Comparison of ENCODE assay signal across 7 mouse cellular contexts in the genomic region with DNA sequence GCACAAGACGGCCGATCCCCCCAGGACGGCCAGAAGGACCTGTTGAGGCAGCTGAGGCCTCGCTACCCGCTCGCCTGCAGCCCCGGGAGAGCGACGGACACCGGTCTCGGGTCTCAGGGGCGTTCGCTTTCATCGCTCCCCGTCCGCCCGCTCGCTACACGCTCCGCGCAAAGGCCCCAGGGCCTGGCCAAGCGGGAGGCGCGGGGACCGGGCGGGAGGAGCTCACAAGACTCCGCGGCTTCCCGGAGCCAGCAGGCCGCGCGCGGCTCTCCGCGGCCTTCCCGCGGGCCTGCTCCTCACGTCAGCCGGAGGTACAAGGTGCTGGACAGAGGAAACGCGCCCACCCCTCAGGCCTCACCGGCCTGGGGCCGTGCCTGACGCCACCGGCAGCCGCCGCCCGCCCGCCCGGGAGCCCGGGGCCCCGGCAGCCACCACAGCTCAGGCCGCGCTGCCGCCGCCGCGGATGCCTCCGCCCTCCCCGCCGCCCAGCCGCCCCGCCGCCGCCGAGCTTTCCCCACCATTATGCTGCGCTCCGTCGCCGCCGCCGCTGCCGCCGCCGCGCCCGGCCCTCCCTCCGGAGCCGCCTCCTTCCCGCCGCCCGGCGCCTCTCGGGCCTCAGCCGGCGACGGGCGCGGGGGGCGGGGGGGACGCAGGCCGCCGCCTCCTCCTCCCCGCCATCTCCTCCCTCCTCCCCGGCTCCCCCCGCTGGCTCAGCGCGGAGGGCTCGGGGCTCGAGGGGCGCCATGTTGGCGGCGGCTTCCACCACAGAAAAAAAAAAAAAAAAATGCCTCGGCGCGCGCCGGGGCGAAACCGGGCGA. TPM values are rescaled to one million over a fixed set of nuclear protein-coding genes. Genes with fewer than 3 reads are reported as not detected.
DNase-seq lines count a peak whose midpoint lies in the region; ATAC-seq and TF ChIP-seq lines count a peak whose summit lies in the region.

No protein-coding gene starts in this region.

- H3K27ac ChIP-seq in intestine, postnatal 0 days (ENCODE audit: low read depth, low read length): peak overlapping the region; percentile 98
- peak overlapping the region; percentile 100 for H3K27ac ChIP-seq in limb, embryonic 13.5 days
- H3K27ac ChIP-seq in midbrain, embryonic 14.5 days (replicated peaks; ENCODE audit: low read depth, low read length): peak overlapping the region; percentile 99
- H3K27ac ChIP-seq in spleen, adult 2 months (ENCODE audit: insufficient read depth, low read length): peak overlapping the region; percentile 96

- no peaks in the 10 kb centered on the region for H3K36me3 ChIP-seq in intestine, postnatal 0 days (ENCODE audit: control insufficient read depth, insufficient read depth)
- no peaks in the 10 kb centered on the region for H3K36me3 ChIP-seq in limb, embryonic 13.5 days
- no peaks in the 10 kb centered on the region for H3K36me3 ChIP-seq in midbrain, embryonic 14.5 days (ENCODE audit: control insufficient read depth, insufficient read depth, low read length)
- no peaks in the 10 kb centered on the region for H3K36me3 ChIP-seq in spleen, adult 2 months (ENCODE audit: control insufficient read depth, insufficient read depth, low read length)

- H3K9me3 ChIP-seq in intestine, postnatal 0 days (ENCODE audit: control insufficient read depth): no peaks in the 10 kb centered on the region
- no peaks in the 10 kb centered on the region for H3K9me3 ChIP-seq in limb, embryonic 13.5 days
- no peaks in the 10 kb centered on the region for H3K9me3 ChIP-seq in midbrain, embryonic 14.5 days (ENCODE audit: control insufficient read depth, low read length)

- WGBS in intestine, postnatal 0 days: 0% methylated on average over 52 of the region's 111 CpGs
- under 1% methylated on average over 73 of the region's 111 CpGs for WGBS in limb, embryonic 13.5 days
- under 1% methylated on average over 77 of the region's 111 CpGs for WGBS in midbrain, embryonic 14.5 days
- under 1% methylated on average over 67 of the region's 111 CpGs for WGBS in spleen, adult 2 months

- no peak; the same call in 1 of the 2 replicates for TF ChIP-seq POLR2A in spleen, adult 2 months (IDR thresholded peaks at IDR 0.05; ENCODE audit: low read depth, low read length)

- H3K4me1 ChIP-seq in intestine, postnatal 0 days (replicated peaks; ENCODE audit: control insufficient read depth, insufficient read depth, low read length): 0 out of 2 replicates have a peak, but pooled peaks cover 3% of the 10 kb centered on the region
- H3K4me1 ChIP-seq in limb, embryonic 13.5 days: peaks cover 53% of the 10 kb centered on the region
- peaks cover 40% of the 10 kb centered on the region for H3K4me1 ChIP-seq in midbrain, embryonic 14.5 days (ENCODE audit: control insufficient read depth, insufficient read depth, low read length)
- peaks cover 20% of the 10 kb centered on the region for H3K4me1 ChIP-seq in spleen, adult 2 months (ENCODE audit: control insufficient read depth, insufficient read depth, insufficient read length)

- H3K4me3 ChIP-seq in intestine, postnatal 0 days (ENCODE audit: low read depth, low read length): peak overlapping the region; percentile 90
- H3K4me3 ChIP-seq in limb, embryonic 13.5 days: peak overlapping the region; percentile 98
- H3K4me3 ChIP-seq in midbrain, embryonic 14.5 days (replicated peaks; ENCODE audit: low read depth, low read length): peak overlapping the region; percentile 95
- H3K4me3 ChIP-seq in spleen, adult 2 months (ENCODE audit: extremely low read depth, insufficient read depth, insufficient read length): peak overlapping the region; percentile 83

- peak; percentile 48 for DNase-seq in adrenal gland, adult 8-10 months
- peak; percentile 84 for DNase-seq in embryo, embryonic 11 days
- peak; percentile 55 to 77 for DNase-seq in gastrocnemius, postnatal 4 days (ENCODE audit: low spot score in 2 of 2)
- DNase-seq in midbrain, embryonic 14.5 days: peak; percentile 87
- peak in 1 of 2 experiments; percentile 72 for DNase-seq in spleen, adult 2 months (ENCODE audit: low read depth in 1 of 2, low spot score in 2 of 2)

- H3K9ac ChIP-seq in intestine, postnatal 0 days (ENCODE audit: low read depth, low read length): peak overlapping the region; percentile 99
- peak overlapping the region; percentile 100 for H3K9ac ChIP-seq in limb, embryonic 13.5 days
- peak overlapping the region; percentile 99 for H3K9ac ChIP-seq in midbrain, embryonic 14.5 days (replicated peaks; ENCODE audit: low read length)

- no peaks in the 10 kb centered on the region for H3K27me3 ChIP-seq in intestine, postnatal 0 days (replicated peaks; ENCODE audit: control insufficient read depth, insufficient read depth, low read length)
- no peaks in the 10 kb centered on the region for H3K27me3 ChIP-seq in limb, embryonic 13.5 days
- no peaks in the 10 kb centered on the region for H3K27me3 ChIP-seq in midbrain, embryonic 14.5 days (ENCODE audit: control insufficient read depth, insufficient read depth, low read length)
- H3K27me3 ChIP-seq in spleen, adult 2 months (ENCODE audit: control insufficient read depth, insufficient read depth, low read length): 0 out of 2 replicates have a peak, but pooled peaks cover 2% of the 10 kb centered on the region

- peak overlapping the region; percentile 89 for H3K4me2 ChIP-seq in intestine, postnatal 0 days (replicated peaks; ENCODE audit: low read depth)
- peak overlapping the region; percentile 79 for H3K4me2 ChIP-seq in limb, embryonic 13.5 days (replicated peaks)
- peak overlapping the region; percentile 78 for H3K4me2 ChIP-seq in midbrain, embryonic 14.5 days (ENCODE audit: low read length)

- TF ChIP-seq CTCF in intestine, postnatal 0 days (IDR thresholded peaks at IDR 0.05; ENCODE audit: low read depth): no peak
- TF ChIP-seq CTCF in spleen, adult 2 months (IDR thresholded peaks at IDR 0.05; ENCODE audit: extremely low read depth, insufficient read depth, insufficient read length, insufficient replicate concordance): no peak

- peak; percentile 77 for ATAC-seq in intestine, postnatal 0 days
- ATAC-seq in limb, embryonic 13.5 days (ENCODE audit: low FRiP score, low read depth): peak; percentile 82
- ATAC-seq in midbrain, embryonic 14.5 days (ENCODE audit: low FRiP score, low TSS enrichment): peak; percentile 77

RNA-seq across cellular contexts. Expression of a gene that starts 1.1 kb away (rescaled TPM):
- total RNA-seq in adrenal gland, adult 8-10 months (2022): 100 to 1,000 TPM; 135 to 205 (median 162) TPM
- total RNA-seq in gastrocnemius, postnatal 4 days (2021): 100 to 1,000 TPM; 114 to 130 TPM
- 45.2 and 52.9 TPM in 2 replicates for polyA plus RNA-seq in intestine, postnatal 0 days (2015; fragmentation: Nextera tagmentation; extraction: Ambion mirVana)
- 122 and 127 TPM in 2 replicates for polyA plus RNA-seq in limb, embryonic 13.5 days (2015; fragmentation: Nextera tagmentation; extraction: Ambion mirVana)
- 146 and 198 TPM in 2 replicates for polyA plus RNA-seq in midbrain, embryonic 14.5 days (2014; fragmentation: Nextera tagmentation; extraction: Ambion mirVana)
- 27.1 and 29.5 TPM in 2 replicates for polyA plus RNA-seq in spleen, adult 2 months (2012; rRNA removed)
